Mouse (Mus musculus) skeletal muscle tissue, adult 2 months (tissue): ENCODE results near the gene Atp5g1.
"Not testable (repeated sequence)": the region's sequence is repeated elsewhere in the genome, so short reads cannot be mapped to it uniquely, and the experiment has no call there.

Experiments
- DNase-seq: peaks from one replicate; pipeline ENCODE4 v3.0.0-alpha.2; 2012; ENCODE audit warnings: low read depth, low spot score

Gene Atp5g1

DNA sequence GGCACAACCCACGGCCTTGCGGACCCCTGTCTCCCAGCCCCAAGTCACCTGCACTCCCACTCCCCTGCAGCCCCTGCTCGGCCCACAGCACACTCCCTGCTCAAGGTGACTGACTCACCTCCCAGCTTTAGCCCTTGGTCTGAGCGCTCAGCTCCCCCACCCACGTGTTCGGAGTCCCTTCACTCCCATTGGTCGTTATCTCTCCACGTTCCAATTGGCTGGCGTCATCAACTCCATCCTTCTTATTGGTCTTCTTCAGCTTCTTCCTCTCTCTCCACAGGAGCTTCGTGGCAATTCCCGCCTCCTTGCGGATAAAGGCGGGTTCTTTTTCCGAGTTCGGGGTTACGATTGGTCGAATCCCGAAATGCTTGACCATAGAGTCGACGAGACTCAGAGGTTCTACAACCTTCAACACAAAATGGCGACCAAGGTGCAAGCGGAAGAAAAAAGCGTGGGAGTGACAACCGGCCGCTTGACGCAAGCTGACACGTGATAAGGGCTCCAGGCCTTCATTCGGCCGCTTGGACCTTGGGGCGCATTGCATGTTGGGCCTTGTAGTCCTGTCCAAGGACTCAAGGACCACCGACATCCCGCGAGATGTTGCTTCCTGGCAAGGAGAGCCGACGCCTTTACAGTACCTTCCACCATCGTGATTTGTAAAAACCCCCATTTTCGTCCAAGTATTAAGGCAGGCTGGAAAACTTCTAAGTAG is at the start of gene Atp5g1:
Gene Atp5g1 (minus strand): TSS at position 162 of the 712 bp plus-strand sequence.
- DNase-seq: peak; percentile 100

DNA sequence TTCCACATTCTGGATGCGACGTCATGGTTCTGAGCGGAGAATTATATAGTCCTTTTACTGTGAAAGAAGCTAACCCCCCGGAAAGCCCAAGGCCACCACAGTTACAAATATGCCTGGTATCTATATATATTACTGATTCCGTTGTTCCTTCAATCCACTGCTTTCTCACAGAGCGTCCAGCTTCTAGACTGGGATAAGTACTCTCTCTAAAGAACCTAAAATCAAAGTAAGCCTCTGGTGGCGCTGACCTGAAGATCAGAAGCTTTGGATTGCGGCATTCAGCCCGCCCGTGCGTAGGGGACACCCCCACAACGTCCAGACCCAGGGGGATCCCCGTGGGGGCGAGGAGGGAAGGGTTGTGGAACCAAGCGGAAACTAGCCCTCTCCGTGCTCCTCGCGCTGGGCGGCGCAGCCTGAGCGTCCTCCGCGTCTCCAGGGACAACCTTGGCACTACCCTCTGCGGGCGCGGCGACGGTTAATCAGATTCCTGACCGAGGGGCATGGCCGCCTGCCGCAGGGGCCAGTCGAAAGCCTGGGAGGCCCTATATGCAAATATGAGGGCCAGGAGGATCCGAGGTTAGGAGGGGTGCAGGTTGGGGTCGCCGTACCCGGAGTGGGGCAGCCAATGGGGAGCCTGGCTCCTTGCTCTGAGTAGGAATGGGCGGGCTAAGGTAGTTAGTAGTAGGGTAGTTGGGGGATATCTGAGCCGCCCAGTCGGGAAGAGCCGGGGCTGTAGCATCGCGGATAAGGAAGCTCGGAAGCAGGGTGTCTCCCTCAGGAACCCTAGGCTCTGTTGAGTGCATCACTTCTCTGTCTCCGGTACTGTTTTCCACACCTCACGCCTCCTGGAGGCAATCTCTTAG is 48.8 kb upstream of the Atp5g1 start:
- DNase-seq: no peak

DNA sequence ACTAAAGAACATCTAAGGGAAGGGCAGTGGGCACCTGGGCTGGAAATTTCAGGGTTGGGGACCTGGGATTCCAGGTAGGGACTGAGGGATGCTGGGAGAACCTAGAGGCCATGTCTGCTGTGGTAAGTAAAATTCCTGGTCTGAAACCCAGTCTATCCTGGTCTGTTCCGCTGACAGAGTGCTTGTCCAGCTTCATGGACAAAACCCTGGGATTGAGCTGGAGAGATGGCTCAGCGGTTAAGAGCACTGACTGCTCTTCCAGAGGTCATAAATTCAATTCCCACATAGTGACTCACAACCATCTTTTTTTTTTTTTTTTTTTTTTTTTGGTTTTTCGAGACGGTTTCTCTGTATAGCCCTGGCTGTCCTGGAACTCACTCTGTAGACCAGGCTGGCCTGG is 47.3 kb upstream of the Atp5g1 start:
- DNase-seq: not testable (repeated sequence)

DNA sequence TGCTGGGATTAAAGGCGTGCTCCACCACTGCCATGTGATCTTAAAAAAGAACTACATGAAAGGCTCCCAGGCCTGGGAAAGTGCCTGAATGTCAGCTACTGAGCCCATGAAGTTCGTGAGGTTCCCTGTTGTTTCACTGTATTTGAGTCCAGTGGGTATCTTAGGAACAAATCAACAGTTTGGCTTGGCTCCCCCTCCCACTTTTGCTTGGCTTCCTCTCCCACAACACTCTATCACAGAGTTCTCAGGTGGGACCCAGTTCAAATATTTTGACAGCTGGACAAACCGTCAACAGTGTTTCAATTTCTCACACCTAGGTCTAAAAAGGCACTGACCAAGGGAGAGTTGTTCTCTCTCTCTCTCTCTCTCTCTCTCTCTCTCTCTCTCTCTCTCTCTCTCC is 43.9 kb upstream of the Atp5g1 start:
- DNase-seq: no peak

DNA sequence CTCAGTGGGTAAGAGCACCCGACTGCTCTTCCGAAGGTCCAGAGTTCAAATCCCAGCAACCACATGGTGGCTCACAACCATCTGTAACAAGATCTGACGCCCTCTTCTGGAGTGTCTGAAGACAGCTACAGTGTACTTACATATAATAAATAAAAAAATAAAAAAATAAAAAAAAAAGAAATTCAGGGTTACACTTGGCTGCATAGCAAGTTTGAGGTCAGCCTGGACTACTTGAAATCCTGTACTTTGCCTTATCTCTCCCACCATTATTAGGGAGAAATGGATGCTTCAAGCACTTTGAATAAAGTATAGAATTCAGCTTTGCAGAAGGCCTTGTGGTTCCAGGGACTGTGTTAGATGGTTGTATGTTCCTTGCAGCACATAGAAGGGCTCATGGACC is 41.5 kb upstream of the Atp5g1 start:
- DNase-seq: not testable (repeated sequence)

DNA sequence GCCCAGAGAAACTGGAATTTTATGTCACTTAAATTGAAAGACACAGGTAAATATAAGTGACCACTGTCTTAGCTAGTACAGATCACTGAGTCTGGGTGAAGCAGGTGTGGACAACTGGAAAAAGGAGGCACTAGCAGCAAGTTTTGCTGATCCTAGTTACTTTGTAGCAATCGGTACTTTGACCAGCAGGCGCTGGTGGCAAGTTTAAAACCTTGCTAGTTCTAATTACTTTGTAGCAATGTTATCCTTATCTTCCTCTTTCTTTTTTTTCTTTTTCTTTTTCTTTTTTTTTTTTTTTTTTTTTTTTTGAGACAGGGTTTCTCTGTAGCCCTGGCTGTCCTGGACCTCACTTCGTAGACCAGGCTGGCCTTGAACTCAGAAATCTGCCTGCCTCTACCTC is 40.6 kb upstream of the Atp5g1 start:
- DNase-seq: no peak

DNA sequence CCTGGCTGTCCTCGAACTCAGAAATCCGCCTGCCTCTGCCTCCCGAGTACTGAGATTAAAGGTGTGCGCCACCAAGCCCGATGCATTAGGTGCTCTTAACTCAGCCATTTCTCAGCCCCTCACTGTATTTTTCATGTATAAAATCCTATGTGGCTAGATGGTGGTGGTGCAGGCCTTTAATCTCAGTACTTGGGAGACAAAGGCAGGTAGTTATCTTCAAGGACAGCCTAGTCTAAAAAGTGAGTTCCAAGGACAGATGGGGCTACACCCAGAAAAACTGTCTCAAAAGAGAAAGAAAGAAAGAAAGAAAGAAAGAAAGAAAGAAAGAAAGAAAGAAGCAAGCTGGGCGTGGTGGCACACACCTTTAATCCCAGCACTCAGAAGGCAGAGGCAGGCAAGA is 39.9 kb upstream of the Atp5g1 start:
- no peak for DNase-seq

DNA sequence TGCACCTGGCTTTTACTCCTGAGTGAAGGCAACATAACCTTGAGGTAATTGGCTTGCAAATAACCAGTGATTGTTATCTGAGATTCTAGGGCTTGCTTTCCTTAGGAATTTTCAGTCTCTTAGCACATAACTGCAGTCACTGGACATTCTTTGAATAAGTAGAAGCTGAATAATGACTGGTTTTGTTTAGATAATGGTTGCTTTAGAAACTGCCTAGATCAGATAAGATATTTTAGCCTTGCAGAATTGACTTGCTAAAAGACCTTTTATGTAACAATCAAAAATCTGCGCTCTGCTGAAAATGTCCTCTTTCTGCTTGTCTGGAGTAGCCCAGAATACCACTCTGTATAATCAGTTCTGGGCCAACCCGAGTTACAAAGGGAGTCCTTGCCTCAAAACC is 38.6 kb upstream of the Atp5g1 start:
- DNase-seq: no peak

DNA sequence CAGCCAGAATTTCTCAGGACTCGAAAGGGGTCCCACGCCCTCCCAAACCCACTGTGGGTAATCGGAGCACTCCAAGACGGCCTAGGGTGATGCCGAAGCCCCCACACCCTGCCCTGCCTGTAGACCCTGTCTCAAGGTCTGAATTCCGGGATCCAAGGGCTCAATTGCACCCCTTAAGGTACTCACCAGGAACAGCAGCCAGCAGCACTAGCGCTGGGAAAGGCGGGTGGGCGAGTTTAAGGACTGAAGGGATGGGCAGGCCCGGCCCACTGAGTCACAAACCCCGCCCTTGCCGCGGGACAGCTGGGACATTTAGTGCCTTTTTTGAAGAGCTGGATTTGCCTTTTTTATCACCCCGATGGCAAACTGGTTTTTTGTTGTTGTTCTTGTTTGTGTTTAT is 36.3 kb upstream of the Atp5g1 start, which contains the start of gene Calcoco2:
Gene Calcoco2 (minus strand): TSS at position 214 of the 400 bp plus-strand sequence.
- DNase-seq: no peak

DNA sequence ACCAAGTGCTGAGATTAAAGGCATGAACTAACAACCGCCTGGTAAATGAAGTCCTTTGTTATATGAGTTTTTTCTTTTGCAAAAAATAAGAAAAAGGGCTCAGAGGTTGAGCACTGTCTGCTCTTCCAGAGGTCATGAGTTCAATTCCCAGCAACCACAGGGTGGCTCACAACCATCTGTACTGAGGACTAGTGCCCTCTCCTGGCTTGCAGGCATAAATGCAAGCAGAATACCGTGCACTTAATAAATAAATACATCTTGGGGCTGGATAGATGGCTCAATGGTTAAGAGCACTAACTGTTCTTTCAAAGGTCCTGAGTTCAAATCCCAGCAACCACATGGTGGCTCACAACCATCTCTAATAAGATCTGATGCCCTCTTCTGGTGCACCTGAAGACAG is 35.5 kb upstream of the Atp5g1 start:
- not testable (repeated sequence) for DNase-seq

DNA sequence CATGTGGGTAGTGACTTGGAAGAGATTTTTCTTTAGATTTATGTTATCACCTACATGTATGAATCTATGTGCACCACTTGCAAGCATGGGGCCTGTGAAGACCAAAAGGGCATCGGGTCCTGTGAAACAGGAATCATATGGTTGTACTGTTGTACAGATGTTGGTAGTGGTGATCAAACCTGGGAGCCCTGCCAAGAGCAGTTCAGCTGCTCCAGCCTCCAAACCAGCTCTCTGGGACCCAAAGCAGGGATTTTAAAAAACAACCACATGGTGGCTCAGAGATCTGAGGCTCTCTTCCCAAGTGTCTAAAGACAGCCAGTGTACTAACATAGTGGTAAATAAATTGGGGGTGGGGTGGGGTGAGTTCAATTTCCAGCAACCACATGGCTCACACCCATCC is 32.9 kb upstream of the Atp5g1 start:
- no peak for DNase-seq

DNA sequence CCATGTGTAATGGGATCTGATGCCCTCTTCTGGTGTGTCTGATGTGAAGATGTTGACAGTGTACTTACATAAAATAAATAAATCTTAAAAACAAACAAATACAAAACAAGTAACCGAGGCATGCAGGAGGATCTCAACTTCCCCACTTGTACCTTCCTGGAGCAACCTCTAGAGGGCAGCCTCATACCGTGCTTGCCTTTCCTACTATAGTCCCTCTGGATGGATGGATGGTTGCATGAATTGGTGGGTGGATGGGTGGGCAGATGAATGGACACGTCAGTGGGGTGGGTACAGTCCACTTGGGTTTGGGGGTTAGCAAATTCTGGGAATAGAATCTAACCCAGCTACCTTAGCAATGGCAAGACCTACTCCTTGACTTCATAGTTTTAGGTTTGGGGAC is 17.9 kb upstream of the Atp5g1 start:
- no peak for DNase-seq

DNA sequence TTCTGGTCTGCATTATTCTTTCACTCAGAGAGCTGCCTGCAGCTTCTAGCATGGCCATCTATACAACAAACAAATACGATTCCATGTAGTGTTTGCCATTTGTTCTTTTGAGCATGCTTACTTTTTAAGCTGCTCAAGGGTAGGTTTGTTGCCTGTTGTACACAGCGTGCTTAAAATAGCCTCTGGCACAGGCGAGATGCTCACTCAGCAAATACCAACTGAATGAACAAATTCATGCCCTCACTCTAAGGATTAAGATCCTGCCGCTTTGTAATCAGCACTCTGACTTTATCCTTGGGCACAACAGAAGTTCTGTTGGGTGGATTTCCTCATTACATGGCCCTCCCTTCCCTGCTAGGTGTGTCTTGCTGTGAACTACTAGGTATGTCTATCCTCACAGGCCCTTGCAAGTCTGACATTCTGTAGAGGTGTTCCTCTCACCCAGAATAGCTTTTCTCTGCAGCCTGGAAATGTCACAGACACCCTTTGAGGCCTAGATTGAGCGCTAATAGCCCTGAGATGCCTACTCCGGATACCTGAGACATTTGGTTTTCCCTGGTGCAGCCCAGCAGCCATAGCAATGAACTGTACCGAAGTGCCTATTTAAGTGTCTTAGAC is 17.3 kb upstream of the Atp5g1 start:
- no peak for DNase-seq

DNA sequence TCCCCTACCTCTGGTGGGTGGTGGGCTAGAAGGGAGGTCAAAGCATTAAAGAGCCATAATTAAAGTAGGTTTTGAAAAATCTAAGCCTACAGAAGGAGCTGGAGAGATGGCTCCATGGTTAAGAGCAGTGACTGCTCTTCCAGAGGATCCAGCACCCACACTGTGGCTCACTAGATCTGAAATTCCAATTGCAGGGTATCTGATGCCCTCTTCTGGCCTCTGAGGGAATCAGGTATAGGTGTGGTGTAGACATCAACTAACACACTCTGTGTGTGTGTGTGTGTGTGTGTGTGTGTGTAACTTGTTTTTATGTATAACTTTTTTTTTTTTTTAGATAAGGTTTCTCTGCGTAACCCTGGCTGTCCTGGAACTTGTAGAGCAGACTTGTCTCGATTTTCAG is 15.6 kb upstream of the Atp5g1 start:
- no peak for DNase-seq

DNA sequence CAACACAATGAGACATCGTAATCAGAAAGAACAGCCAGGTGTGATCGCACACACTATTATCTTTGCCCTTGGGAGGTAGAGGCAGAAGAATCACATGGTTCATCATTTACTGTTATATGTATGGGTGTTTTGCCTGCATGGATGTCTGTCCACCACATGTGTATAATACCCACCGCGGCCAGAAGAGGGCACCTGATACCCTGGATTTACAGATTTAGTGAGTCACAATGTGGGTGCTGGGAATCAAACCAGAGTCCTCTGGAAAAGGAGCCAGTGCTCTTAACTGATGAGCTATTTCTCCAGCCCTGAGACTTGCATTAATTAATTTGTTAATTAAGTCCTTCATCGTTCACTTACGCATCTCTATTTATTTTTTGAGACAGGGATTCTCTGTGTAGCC is 12.5 kb upstream of the Atp5g1 start:
- no peak for DNase-seq

DNA sequence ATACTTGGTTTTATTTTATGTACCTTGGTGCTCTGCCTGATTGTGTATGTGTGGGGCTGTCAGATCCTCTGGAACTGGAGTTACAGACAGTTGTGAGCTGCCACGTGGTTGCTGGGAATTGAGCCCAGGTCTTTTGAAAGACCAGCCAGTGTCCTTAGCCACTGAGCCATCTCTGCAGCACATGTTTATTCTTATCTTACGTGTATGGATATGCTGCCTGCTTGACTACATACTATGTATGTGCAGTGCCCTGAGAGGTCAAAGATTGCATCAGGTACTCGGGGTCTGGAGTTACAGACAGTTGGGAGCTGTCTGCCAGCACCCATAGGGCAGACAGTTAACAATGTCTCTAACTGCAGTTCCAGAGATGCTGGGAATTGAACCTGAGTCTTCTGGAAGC is 7.2 kb upstream of the Atp5g1 start:
- no peak for DNase-seq

DNA sequence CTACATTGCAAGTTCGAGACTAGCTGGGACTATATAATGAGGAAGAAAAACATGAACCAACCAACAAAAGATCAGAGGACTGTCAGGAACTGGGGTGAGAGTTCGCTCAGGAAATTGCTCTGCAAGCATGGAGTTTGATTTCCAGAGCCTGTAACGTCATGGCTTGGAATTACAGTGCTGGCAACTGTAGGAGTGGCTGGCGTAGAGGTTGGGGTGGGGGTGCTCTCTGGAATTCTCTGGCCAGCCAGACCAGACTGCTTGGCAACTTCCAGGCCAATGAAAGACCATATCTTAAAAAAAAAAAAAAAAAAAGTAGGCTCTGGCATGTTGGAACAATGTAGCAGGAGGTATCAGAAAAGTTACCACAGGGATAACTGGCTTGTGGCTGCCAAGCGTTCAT is 5.3 kb upstream of the Atp5g1 start:
- DNase-seq: no peak

DNA sequence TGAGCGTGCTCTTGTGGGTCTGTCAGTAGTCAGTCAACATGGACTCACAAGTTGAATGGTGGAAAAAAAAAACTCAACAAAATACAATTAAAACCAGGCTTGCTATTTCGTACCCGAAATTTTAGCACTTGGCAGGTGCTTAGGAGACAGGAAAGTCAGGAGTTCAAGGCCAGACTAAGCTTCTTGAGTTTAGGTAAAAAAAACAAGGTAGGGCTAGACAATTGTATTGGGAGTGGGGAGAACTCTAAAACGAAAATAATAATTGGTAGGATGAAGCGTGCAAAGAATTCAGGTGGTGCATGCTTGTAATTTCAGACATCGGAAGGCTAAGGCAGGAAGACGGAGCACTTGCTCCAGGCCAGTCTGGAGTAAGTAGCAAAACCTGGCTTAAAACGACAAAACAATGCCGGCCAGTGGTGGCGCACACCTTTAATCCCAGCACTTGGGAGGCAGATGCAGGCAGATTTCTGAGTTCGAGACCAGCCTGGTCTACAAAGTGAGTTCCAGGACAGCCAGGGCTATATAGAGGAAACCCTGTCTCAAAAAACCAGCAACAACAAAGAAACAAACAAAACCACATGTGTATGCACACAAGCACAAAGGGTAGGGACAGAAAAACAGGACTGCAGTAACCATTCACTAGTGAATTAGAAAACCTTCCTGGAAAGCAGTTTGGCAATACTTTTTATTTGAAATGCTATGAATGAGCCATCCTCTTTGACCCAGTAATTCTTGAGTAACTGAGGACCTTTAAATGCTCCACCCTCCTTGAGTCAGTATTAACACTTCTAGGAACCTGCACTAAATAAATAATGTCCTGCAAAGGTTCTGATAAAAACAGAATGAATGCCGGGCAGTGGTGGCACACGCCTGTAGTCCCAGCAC is 993 bp upstream of the Atp5g1 start:
- DNase-seq: no peak

DNA sequence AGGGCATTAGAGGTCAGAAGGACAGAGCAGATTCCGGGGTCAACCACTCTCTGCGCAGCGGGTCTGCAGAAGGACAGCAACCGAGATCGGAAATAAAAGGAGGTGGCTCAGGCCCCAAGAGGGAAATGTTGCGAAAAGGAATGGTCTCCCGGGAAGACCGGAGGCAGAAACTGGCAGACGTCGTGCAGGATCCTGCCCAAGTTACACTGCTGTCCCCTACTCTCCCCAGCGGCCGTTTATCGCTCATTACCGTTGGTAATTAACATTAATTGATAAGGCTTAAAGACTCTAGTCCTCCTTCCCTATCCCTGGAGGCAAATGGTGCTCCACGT is 327 bp downstream of the Atp5g1 start:
- no peak for DNase-seq

DNA sequence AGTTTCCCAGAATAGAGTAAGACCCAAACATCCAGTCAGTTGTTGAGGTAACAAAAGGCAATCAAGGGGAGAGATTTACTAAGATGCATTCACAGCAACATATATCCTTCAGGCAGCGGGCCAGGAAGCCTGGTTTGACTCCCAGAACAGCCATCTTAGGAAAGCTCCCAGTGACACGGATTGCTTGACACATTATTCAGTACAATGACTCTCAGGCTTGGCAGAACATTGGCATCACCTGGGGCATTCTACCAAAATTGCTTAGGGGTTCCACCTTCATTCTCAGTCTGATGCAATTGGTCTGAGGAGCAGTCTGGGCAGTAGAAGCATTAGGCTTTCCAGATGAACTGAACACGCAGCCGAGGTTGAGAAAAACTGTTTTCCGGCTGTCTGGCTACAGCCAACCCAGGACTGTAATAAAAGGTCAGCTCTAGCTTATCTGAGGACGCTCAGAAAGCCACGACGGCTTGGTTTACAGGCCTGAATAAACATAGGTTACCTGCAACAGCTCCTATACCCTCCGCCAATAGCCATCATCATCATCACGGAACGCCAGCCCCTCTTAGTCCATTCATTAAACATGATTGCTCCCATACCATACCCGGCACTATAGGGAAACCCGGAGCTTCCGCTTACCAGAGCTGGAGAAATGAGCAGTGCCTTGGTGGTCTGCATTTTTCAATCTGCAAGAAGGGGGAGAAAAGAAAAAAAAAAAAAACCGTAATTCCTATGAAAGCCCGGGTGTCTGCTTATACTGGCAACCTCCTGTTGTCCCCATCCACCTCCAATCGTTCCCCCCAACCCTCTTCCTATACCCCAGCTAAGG is 906 bp downstream of the Atp5g1 start:
- DNase-seq: no peak
